Mouse (Mus musculus) testis, postnatal 14 days (tissue): ENCODE measurements around the gene Slc35f2.
A peak's percentile ranks its signal among the peaks of the same experiment; 100 is the strongest.

Experiments used
- DNase-seq: peaks from one replicate; pipeline ENCODE4 v3.0.0; 2021; ENCODE audit warnings: low spot score

Gene Slc35f2

DNA sequence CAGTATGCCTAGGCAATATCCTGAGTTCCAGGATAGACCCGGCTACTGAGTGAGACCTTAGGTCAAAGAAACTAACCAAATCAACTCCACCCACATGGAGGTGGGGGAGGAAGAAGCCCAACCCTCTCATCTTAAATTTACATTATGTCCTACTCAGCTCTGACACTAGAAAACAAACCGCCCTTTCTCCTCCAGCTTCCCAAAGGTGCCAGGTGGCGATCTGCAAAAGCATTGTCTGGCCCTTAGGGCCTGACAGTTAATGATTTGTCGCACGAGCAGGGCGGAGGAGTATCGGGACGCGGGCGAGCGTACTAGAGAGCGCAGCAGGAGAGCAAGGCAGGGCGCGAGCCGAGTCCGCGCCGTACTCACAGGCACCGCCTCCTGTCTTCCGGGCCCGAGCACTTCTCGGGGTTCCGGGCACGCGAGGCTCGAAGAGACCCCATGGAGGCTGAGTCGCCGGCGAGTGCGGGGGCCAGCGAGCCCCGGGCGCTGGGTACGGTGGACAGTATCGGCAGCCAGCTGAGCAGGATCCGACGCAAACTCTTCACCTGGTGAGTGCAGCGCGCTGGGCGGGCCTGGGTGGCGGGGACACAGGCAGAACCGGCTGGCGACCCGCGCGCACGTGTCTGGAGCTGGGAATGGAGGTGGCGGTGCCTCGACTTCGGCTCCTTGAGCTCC, at the start of gene Slc35f2:
Gene Slc35f2, plus strand, starts transcription at position 195 of the 678 bp plus-strand sequence.
- peak; percentile 56 for DNase-seq

DNA sequence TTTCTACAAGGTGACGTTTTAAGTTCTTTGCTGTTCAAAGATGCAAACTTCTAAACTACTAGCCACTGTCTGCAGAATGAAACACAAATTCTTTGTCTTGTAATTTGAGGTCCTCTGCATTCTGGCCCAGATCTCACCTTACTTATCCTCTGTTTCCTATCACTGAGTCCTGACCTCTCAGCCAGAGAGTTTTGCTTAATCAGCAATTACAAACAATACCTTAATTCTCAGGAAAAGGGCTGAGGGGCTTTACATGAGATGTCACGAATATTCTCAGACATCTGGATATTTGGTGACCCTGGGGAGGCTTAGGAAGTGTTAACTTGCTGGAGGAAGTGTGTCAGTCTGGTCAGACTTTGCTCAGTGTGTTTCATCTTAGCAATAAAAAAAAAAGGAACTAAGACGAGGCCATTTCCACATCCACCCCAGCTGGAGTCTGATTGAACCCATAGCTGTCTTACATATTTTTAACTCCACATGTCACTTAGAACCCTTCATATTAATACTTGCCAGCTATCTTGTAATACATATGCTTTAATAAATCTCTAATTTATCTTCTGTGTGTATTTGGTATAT, 30.4 kb upstream of the Slc35f2 start:
- DNase-seq: no peak

DNA sequence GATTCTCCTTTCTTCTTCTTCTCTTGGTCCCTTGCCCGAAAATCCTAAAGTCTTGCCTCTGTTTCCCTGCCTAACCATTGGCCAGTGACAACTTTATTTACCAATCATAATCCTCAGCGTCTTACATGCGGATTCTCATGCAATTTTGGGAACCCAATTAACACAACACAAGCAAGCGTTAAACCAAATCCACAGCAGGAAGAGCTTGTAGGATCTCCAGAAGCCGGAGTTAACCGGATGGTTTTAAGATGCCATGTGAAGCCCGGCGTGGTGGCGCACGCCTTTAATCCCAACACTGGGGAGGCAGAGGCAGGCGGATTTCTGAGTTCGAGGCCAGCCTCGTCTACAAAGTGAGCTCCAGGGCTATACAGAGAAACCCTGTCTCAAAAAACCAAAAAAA, 20.9 kb upstream of the Slc35f2 start:
- DNase-seq: no peak

DNA sequence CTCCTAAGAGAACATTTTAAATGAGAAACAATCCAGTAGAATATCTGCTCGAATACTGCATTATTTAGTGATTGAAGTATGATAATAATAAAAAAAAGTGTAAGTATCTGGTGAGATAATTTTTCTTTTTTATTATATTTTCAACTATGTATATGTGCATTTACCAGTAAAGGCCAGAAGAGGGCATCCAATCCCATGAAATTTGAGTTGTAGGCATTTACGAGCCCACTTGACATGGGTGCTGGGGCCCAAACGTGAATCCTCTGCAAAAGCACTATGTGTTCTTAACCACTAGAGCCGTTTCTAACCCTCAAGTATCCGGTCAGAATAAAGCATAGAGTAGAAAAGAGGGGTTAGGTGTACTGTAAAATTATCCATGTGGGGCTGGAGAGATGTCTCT, 20.4 kb upstream of the Slc35f2 start:
- no peak for DNase-seq

DNA sequence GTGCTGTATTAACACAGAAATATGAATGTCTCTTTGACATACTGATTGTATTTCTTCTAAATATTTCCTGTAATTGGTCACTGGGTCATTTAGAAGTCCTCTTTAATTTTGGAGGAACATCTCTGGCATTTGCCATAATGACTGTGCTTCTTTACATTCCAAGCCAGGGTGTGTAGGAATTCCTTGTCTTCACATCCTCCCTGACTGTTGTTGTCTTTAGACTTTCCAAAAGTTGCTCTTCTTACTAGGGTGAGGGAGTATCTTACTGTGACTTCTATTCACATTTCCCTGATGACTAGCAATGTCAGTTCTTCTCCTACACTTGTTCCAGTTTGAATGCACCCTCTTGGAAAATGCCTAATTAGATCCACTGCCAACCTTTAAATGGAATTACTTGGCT, 16.5 kb upstream of the Slc35f2 start:
- DNase-seq: no peak

DNA sequence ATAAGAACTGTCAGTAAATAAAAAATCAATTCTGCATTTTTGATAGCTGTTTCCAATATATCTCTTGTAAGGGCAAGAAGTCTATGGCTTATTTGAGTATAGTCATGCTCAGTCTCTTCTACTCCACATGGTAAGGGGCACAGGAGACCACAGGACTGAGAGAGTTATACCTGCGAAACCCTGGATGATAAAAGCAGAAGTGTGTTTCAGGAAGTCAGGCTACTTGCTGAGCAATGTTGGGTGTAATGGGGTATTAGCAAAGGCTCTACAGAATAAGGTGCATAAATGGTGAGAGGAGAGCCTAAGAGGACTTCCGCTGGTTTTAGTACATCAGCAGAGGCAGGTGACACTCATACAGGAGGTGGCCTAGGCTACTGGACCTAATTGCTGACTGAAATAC, 13.2 kb upstream of the Slc35f2 start:
- no peak for DNase-seq

DNA sequence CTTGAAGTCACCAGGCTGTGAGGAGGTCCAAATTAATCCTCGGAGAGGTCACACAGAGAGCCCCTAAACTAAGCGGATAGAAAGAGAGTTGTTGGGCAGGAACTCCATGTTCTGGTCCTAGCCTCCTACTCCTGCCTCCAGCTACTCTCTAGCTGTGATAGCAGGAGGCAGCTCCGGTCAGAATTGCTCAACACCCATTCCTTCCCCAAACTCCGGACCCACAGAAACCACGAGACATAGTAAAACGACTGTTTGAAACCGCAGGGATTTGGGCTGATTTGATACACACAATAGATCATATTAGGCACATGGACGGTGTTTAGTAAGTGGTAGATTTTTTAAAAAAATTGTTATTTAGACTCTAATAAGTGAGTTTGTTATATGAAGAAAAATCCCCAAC, 6.6 kb upstream of the Slc35f2 start:
- DNase-seq: no peak

DNA sequence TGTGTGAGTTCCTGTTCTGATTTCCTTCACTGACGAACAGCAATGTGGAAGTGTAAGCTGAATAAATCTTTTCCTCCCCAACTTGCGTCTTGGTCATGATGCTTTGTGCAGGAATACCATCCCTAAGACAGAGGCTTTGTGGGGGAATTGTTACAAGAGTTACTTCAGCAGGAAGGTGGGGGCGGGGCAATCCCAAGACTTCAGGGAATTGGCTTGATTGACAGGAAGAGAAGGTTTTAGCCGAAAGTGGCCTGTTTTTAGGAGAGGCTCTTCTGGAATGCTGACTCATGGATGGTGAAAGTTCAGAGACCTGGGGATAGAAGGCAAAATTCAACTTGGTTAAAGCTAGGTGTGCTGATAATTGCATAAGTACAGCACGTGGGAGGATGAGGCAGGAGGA, 2.9 kb upstream of the Slc35f2 start:
- no peak for DNase-seq

DNA sequence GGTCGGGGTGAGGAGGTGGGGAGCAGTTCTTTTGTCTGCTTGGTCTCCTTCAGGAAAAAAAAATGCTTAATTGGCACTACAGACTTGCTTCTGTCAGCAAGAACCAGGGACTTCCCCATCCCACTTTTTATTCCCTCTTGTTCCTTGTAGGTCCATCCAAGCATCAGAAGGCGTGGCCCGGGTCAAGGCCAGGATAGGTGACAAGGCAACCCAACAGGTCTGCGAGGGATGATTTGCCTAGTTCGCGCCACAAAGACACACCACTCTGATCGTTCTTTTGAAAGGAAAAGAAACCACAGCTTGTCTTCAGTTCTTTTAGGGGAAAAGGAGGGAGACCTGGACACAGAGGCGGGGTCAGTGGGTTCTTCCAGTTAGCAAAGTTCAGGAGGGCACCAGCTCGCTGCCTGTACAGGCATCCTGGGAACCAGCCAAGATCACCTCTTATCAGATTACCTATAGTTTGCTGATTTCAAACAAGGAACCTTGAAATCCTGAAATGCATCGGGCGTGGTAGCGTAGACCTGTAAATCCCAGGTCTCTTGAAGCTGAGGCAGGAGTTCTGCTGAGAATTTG, 481 bp upstream of the Slc35f2 start:
- no peak for DNase-seq

DNA sequence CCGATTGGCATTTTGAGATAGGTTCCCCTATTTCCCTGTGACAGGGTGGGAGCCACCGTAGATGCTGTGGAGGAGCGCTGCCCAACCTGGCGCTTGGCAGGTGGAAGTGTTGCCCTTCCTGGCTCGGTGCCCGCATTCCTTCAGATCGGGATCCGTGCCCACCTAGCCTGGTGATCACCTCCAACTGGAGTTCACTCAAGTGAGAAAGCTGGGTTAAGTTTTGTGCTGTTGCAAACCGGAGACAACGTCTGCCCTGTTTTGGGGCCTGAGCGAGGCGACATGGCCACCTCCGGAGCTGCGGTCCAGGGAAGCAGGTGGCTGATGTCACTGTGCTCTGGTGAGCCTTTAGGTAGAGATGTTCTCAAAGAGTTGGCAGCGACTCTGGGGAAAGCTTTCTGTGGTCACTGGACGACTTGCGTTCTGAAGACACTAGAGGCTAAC, 803 bp downstream of the Slc35f2 start:
- peak; percentile 43 for DNase-seq

DNA sequence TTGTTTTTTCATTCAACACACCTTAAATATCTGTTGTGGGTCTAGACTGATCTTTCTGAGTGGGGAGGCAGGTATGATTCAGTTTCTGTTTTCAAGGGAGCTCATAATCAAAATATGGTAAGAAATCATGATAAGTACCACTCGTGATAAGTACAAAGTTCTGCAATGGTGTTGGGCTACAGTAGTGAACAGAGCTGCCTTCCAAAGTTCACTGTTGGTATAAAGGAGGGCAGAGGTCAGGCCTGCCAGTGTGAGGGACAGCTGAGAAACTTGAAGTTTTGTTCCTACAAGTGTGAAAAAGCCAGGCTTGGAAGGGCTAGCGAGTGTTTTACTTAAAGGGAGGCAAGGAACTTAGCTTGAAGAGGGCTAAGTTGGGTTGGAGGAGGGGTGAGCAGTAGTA, 4.2 kb downstream of the Slc35f2 start:
- no peak for DNase-seq

DNA sequence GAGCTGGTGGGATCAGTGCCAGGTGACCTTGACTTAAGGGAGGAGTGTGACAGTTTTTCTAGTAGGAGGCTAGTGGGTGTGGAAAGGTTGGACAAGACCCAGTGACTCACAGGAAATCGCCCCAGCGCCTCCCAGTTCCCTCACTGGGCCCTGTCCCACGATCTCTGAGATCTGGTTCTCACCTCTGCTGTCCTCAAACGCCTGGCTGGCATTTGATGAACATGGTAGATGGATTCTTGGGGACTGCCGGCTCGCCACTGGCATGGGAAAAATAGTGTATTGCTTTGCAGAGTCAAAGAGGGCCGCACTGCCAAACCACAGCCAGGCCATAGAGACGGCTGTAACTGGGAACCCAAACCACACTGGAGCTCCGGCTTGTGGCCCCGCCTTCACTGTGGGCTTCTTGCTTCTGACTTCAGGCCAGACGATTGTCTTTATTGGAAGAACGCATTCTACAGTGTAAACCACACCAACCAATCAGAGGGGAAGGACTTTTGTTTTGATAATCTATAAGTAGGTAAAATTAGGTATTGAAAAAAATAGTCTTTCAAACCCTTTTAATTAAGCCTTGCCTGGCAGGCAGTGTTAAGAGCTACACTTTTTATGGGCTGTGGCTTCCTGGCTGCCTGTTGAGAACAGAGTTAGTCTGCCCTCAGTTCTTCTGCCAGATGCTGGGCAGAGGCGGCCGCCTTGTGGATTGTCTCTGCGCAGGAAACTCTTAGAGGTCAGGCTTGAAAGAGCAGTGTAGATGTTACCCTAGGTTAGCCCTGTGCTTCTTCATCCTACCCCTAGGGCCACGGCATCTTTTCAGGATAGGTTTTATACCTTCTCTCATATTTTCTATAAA, 15.4 kb downstream of the Slc35f2 start:
- DNase-seq: peak; percentile 25

DNA sequence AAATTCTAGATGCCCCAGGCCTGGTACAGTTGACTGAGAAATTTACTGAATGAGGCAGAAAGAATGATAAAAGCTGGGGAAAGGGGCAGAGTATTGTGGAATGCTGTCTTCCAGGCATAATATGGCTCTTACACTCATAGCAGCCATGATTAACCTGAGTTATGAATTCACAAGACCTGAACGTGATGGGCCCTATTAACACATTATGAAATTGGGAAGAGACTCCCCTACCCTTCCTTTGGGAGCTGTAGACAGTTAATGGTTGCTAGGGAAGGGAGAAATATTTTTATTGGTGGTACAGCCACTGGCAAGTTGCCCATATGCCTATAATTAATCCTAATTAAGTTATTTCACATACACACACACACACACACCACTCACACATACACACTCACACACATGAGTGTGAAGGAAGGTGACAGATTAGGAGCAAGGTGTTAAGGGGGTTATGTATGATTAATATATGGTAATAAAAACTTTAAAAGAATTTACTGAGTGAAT, 22.5 kb downstream of the Slc35f2 start:
- no peak for DNase-seq

DNA sequence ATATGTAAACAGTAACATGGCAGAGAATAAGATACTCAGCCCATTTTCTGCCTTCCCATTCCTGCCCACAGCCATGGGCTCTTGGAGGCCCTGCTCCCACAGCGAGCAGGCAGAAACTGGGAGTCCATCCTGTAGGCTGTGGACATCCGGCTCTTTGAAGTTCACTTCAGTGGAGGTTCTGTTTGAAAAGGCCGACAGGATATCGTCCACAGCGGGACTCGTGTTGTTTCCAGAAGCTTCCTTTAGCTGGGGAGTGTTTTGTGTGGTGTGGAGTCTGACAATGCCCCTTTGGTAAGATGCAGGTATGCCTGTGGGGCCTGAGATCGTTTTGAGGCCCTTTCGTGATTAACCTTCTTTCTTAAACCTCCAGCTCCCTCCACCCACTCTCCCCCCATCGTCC, 23.2 kb downstream of the Slc35f2 start:
- no peak for DNase-seq

DNA sequence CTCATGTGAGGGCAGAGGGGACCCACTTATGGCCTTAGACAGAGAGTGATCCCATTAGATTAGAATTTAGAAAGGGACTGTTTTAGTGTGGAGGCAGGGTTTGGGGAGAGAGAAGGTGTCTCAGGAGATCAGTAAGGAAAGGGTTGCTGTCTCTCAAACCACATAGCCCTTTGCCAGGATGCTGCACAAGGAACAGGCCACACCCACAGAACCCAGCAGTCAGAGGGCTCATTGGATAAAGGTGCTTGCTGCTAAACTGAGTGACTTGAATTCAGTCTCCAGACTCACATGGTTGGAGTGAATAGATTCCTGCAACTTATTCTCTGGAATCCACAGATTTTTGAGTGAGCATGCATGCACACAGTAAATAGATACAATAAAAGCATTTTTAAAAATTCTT, 24.0 kb downstream of the Slc35f2 start:
- no peak for DNase-seq

DNA sequence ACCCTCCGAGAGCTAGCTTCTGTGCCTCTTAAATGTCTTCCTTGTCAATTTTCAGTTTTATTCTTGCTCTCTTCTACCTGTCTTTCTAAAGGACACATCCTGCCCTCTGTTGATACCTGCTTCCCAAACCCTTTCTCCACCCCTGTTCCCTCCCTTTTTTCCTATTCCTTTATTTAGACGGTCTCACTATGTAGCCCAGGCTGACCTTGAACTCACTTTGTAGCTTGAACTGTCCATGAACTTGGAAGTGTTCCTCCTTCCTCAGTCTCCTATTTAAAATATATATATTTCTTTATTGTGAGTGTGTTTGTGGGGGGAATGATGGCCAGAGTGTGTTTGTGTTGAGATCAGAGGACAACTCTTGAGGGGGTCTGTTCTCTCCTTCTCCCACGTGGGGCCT, 25.0 kb downstream of the Slc35f2 start:
- DNase-seq: no peak

DNA sequence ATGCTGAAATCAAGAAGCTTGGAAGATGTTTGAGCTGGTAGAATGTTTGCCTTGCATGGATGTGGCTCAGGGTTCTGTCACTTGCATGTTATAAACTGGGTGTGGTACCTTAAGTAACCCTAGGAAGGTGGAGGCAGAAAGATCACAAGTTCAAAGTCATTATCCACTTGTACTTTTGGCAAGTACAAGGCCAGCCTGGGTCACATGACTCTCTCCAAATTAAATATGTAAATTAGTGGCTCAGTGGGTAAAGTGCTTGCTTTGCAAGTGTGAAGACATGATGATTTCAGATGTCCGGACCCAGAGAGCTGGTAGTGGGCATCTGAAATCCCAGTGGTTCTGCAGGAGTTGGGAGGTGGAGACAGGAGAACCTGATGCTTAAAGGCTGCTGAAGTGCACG, 25.8 kb downstream of the Slc35f2 start:
- DNase-seq: no peak

DNA sequence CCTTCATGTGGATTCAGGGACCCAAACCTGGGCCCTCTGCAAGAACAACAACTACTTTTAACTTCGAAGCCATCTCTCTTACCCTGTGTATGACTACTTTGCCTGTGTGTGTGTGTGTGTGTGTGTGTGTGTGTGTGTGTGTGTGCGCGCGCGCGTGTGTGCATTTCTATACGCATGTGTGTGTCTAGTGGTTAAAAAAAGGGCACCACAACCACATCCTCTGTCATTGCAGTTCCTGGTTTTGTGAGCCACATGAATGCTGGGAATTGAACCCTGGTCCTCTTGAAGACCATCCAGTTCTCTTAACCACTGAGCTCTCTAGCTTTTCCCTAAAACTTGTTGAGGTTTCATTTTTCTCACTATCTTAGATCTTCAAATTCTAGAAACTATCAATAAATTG, 31.6 kb downstream of the Slc35f2 start:
- no peak for DNase-seq

DNA sequence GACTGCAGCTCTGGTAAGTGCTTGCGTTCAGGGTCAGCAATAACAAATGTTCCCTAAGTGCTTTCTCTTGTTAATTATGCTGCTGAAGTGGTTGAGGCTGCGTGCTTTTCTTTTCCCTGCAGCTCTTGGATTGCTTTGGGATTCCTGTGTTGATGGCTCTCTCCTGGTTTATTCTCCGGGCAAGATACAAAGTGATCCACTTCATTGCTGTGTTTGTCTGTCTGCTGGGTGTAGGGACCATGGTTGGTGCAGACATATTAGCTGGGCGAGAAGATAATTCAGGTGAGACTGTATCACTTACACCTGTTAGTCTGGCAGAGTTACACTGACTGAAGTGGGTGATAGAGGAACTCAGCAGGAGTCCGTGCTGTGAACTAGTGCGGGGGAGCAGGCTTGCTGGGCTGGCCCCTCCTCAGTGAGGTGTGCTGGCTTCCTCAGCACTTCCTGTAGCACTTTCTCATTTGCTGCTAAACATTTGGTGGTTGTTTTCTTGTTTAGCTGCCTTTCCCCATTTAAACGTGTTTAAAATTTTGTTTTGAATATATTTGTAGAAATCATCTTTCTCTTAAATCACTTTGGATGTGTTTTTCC, 35.3 kb downstream of the Slc35f2 start:
- DNase-seq: peak; percentile 16

DNA sequence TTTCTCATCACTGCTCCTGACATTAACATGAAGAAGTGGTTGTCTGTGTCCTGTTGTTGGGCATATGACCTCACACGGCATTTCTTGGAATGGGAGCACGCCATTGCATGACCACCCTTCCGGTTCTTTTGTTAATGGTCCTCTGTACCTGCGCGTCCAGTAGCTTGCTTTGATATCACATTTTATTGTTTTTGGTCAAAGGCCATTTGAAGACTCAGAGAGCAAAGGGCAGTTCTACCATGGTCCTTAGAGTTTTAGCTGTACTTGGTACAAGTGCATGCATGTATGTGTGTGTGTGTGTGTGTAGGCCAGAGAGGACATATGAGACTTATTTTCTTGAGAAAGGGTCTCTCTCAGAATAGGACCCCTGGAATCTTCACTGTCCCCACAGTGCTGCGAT, 42.1 kb downstream of the Slc35f2 start:
- DNase-seq: no peak

DNA sequence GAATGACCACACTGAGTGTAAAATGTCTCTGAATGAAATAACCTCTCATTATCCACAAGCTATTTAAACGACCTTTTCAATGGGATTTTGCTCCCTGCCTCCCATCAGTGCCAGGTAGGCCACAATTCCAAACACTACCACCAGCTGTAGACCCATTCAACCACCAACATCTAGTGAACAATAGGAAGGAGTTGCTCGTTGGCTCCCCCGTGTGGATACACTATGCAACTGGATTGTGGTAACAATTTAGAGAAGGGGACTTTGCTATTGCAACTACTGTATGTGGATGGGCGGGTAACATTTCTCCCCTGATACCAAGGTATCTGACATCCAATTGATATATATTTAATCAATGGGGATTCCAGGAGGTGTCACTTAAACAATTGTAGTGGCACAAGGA, 47.4 kb downstream of the Slc35f2 start:
- peak; percentile 36 for DNase-seq

DNA sequence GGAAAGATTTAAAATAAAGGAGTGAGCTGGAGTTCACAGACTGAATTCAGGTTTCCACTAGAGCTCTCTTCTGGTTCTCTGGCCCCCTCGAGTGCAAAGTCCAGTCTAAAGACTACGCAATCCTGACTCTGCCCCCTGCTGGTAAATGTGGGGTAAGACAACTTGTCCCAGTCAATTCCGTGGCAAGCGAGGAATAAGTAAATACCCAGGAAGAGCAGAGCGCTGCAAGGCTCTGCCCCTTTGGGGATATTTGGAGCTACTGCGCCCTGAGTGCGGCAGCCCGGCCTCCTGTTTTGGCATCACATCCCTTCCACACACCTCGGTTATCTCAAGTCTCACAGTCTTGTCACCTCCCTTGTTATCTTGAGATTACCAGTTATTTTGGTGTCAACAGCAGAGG, 54.0 kb downstream of the Slc35f2 start:
- peak; percentile 14 for DNase-seq
